Mouse (Mus musculus) bone marrow macrophage, adult 2 months (primary cell): ENCODE results near the gene Casc3. TPM values are rescaled to one million over a fixed set of nuclear protein-coding genes. Genes with fewer than 3 reads are reported as not detected.

ENCODE experiments used
- H3K27ac ChIP-seq: 2 replicates; pipeline ENCODE4 v1.5.1; 2012; ENCODE audit warnings: low read depth, low read length; ENCODE audit not compliant: insufficient read depth
- H3K4me1 ChIP-seq: 2 replicates; pipeline ENCODE4 v1.6.1; 2012; ENCODE audit warnings: low read length; ENCODE audit not compliant: control insufficient read depth, insufficient read depth
- H3K4me3 ChIP-seq: 2 replicates; pipeline ENCODE4 v1.5.1; 2012; ENCODE audit warnings: mild to moderate bottlenecking, low read length, moderate library complexity; ENCODE audit not compliant: insufficient read depth
- CTCF ChIP-seq: IDR thresholded peaks from 2 replicates; pipeline ENCODE4 v1.5.1; 2012; ENCODE audit warnings: low read depth, mild to moderate bottlenecking, low read length, moderate library complexity
- POLR2A ChIP-seq: IDR thresholded peaks from 2 replicates; pipeline ENCODE4 v1.6.1; 2012; ENCODE audit warnings: mild to moderate bottlenecking, low read depth, low read length, borderline replicate concordance
- polyA plus RNA-seq: library from polyadenylated mRNA; stranded (reverse); fragments of >200 nt; gene quantifications from 2 replicates; pipeline ENCODE4 v1.2.4, GENCODE M21; 2012; ENCODE audit not compliant: missing spikeins, insufficient read depth, insufficient read length

Casc3 gene
- 37.9 and 40.1 TPM in 2 replicates for polyA plus RNA-seq

GRCm38 (mm10) chr11:98804605-98805004 lies at the start of gene Casc3:
Gene Casc3 (plus strand): TSS chr11:98804905.
- Histone ChIP-seq H3K4me1 (peaks cover 11% of the 10 kb centered on the region), H3K4me3 (no peak within 1 kb of the TSS), H3K27ac (no peak within 1 kb of the TSS)
- TF ChIP-seq POLR2A (no peak), CTCF (no peak)

GRCm38 (mm10) chr11:98755726-98756380 lies 48.9 kb upstream of the Casc3 start:
- H3K4me1 ChIP-seq, result peaks cover 37% of the 10 kb centered on the region
- TF ChIP-seq POLR2A (no peak), CTCF (no peak)
- no peak overlapping the region for H3K4me3 ChIP-seq
- H3K27ac ChIP-seq, result no peak overlapping the region

GRCm38 (mm10) chr11:98756711-98757110 lies 48.0 kb upstream of the Casc3 start:
- Histone ChIP-seq H3K4me1 (peaks cover 31% of the 10 kb centered on the region), H3K4me3 (no peak overlapping the region), H3K27ac (no peak overlapping the region)
- no peak for TF ChIP-seq POLR2A
- TF ChIP-seq CTCF, result no peak

- TF ChIP-seq POLR2A, result no peak
- TF ChIP-seq CTCF, result no peak
- Histone ChIP-seq H3K4me3 (no peak overlapping the region), H3K4me1 (no peaks in the 10 kb centered on the region), H3K27ac (no peak overlapping the region)
These were observed 42.8 kb upstream of the Casc3 start for GRCm38 (mm10) chr11:98761939-98762338.

DNA sequence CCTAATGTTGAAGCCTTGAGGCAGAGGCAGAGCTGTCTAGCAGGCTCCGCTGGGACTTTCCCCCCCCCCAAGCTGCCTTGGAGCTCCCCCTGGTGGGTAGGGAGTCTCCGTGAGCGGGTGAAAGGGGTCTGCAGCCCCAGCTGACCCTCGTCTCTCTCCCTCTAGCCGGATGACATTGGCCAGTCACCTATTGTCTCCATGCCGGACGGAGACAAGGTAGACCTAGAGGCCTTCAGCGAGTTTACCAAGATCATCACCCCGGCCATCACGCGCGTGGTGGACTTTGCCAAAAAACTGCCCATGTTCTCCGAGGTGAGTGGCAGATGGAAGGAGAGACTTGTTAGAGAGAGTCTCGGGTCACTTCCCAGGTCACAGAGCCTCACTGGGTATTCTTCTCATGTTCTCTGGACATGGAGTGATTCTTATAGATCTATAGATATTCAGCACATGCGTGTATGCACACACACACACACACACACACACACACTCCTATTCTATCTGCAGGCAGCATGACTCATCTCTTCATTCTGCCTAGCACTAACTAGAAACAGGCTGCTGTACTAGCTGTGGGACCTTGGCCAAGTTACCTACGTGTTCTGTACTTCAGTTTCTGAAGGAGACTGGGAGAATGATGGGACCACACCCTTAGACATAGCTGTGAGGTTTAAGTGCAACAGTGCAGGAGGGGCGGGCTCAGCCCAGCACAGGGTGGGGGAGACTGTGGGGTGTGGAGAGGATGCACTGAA lies 41.8 kb upstream of the Casc3 start:
- H3K4me3 ChIP-seq, result no peak overlapping the region
- TF ChIP-seq POLR2A, result no peak
- no peak for TF ChIP-seq CTCF

DNA sequence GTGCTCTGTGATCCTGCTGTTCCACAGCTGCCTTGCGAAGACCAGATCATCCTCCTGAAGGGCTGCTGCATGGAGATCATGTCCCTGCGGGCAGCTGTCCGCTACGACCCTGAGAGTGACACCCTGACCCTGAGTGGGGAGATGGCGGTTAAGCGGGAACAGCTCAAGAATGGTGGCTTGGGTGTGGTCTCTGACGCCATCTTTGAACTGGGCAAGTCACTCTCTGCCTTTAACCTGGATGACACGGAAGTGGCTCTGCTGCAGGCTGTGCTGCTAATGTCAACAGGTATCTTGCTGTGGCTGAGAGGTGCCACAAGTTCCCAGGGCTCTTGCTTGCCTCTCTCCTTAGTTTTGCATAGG lies 41.2 kb upstream of the Casc3 start:
- TF ChIP-seq POLR2A, result no peak
- no peak for TF ChIP-seq CTCF
- Histone ChIP-seq H3K4me1 (no peaks in the 10 kb centered on the region), H3K4me3 (no peak overlapping the region), H3K27ac (no peak overlapping the region)

More for the DNA sequence above, 41.8 kb upstream of the Casc3 start:
- no peak overlapping the region for H3K27ac ChIP-seq
- H3K4me1 ChIP-seq, result no peaks in the 10 kb centered on the region

GRCm38 (mm10) chr11:98764091-98764490 lies 40.6 kb upstream of the Casc3 start:
- TF ChIP-seq CTCF (no peak), POLR2A (no peak)
- no peak overlapping the region for H3K4me3 ChIP-seq
- H3K4me1 ChIP-seq, result no peaks in the 10 kb centered on the region
- no peak overlapping the region for H3K27ac ChIP-seq

DNA sequence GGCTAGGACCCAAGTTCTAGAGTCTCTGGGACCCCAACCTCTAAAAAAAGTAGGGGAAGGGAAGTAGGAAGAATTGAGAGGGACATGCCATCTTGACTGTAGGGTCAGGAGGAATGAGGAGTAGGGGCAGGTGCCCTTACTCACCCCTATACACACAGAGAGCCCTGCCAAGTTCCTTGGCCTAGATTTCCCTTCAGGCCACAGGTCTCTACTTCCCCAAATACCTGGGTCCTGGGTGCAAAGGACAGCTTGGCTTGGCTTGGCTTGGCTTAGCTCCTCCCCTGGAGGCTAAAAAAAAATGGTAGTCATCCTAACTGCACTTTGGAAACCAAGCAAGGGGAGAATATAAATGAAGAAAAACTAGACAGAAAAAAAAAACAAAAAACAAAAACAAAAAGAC lies 40.0 kb upstream of the Casc3 start:
- TF ChIP-seq CTCF, result no peak
- no peak for TF ChIP-seq POLR2A
- Histone ChIP-seq H3K4me1 (no peaks in the 10 kb centered on the region), H3K27ac (no peak overlapping the region), H3K4me3 (no peak overlapping the region)

GRCm38 (mm10) chr11:98765421-98766309 lies 39.0 kb upstream of the Casc3 start:
- Histone ChIP-seq H3K4me1 (no peaks in the 10 kb centered on the region), H3K4me3 (no peak overlapping the region), H3K27ac (no peak overlapping the region)
- no peak for TF ChIP-seq CTCF
